Mouse (Mus musculus) neutrophil, adult 65 days (primary cell): Measurements from ENCODE around the gene Gm7903. TPM values are rescaled to one million over a fixed set of nuclear protein-coding genes. Genes with fewer than 3 reads are reported as not detected.

Experiments
- total RNA-seq: library from RNA; stranded (reverse); gene quantifications from 2 replicates; pipeline ENCODE4 v1.2.4, GENCODE M21; 2023

Gm7903 gene
- not detected in 2 replicates for total RNA-seq

GRCm38 (mm10) chrX:135433535-135433934, at the start of gene Gm7903:
Gm7903 (plus strand) TSS chrX:135433835.

Other genes starting within 250 kb of the Gm7903 start
- gene Tceal6, start 223.1 kb upstream of the Gm7903 start, total RNA-seq, result not detected in 2 replicates
- gene Pramel3, start 131.5 kb upstream of the Gm7903 start, total RNA-seq, result not detected in 2 replicates
- not detected in 2 replicates for gene Gm5128, start 60.6 kb upstream of the Gm7903 start, total RNA-seq
- gene AV320801, start 60.8 kb downstream of the Gm7903 start, total RNA-seq, result not detected in 2 replicates
- not detected in 2 replicates for gene Nxf7, start 164.9 kb downstream of the Gm7903 start, total RNA-seq
- gene Prame, start 193.9 kb downstream of the Gm7903 start, total RNA-seq, result not detected in 2 replicates